22 mouse cellular contexts compared by ENCODE assay signal in the genomic region with DNA sequence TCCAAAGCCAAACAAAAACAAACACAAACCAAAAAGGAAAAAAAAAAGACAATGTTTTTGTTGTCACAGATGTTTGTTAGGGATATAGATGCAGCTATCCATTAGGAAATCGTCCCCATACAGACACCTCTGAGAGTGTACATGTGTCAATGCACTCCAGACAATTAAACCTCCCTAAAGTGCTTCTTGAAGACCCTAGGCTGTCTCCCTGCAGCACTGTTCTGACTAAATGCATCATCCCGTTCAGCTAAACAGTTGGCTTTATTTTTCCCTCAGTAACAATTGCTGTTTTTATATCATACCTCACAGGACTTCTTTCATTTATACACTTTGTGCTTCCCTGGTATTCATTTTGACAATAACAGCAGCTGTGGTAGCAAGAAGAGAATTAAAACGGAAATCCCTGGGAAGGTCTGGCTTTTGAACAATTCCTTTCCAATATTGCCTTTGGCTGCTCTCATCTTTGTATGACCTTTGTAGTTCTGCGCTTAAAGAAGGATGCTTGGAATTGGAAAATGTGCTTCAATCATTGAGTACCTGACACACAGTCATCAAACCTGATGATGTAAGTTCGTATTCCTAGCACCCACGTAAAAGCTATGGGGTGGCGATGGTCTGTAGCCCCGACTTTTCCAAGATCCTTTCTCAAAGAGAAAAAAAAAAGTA.
DNase-seq lines count a peak whose midpoint lies in the region; ATAC-seq and TF ChIP-seq lines count a peak whose summit lies in the region.
"Had no signal": no experiment of that assay in that cellular context is flagged by ENCODE, and none has a peak within 500 bp of the region (broad histone marks: within the 10 kb centered on the region; RNA-seq: fewer than 3 reads in every experiment).

No protein-coding gene starts in this region.

- no peak overlapping the region for H3K4me2 ChIP-seq in heart, embryonic 11.5 days
- no peak overlapping the region for H3K4me2 ChIP-seq in hindbrain, embryonic 15.5 days
- no peak overlapping the region for H3K4me2 ChIP-seq in hindbrain, embryonic 16.5 days (ENCODE audit: low read length)
- no peak overlapping the region for H3K4me2 ChIP-seq in heart, embryonic 16.5 days (ENCODE audit: low read depth, low read length)
- no peak overlapping the region for H3K4me2 ChIP-seq in midbrain, postnatal 0 days (ENCODE audit: low read depth, low read length, poor library complexity, severe bottlenecking)
- H3K4me2 ChIP-seq in forebrain, embryonic 13.5 days = no peak overlapping the region
- H3K4me2 ChIP-seq: forebrain, embryonic 12.5 days; liver, embryonic 11.5 days; stomach, embryonic 15.5 days had no signal

- H3K27ac ChIP-seq in heart, embryonic 10.5 days = peak overlapping the region; percentile 52; the same call in 1 of the 2 replicates
- no peak overlapping the region for H3K27ac ChIP-seq in heart, embryonic 11.5 days (ENCODE audit: low read depth, low read length)
- 0 out of 2 replicates have a peak overlapping the region, but pooled peaks have one; percentile 2 for H3K27ac ChIP-seq in hindbrain, embryonic 15.5 days (replicated peaks)
- H3K27ac ChIP-seq in hindbrain, embryonic 16.5 days (ENCODE audit: low read depth, low read length) = no peak overlapping the region
- H3K27ac ChIP-seq in heart, embryonic 16.5 days (ENCODE audit: low read length) = 0 out of 2 replicates have a peak overlapping the region, but pooled peaks have one; percentile 33
- H3K27ac ChIP-seq in midbrain, postnatal 0 days (ENCODE audit: low read depth, low read length) = no peak overlapping the region
- no peak overlapping the region for H3K27ac ChIP-seq in forebrain, embryonic 13.5 days
- H3K27ac ChIP-seq: forebrain, embryonic 12.5 days; left cerebral cortex, adult 2 months; stomach, embryonic 15.5 days had no signal

- no peak for ATAC-seq in heart, embryonic 11.5 days (replicated peaks; ENCODE audit: insufficient number of reproducible peaks, low FRiP score, low TSS enrichment)
- no peak for ATAC-seq in hindbrain, embryonic 15.5 days (ENCODE audit: low FRiP score, low read depth)
- no peak for ATAC-seq in hindbrain, embryonic 16.5 days
- no peak for ATAC-seq in heart, embryonic 16.5 days (replicated peaks; ENCODE audit: extremely low read depth, insufficient read depth, low FRiP score)
- ATAC-seq in midbrain, postnatal 0 days (ENCODE audit: low FRiP score) = no peak
- ATAC-seq in forebrain, embryonic 13.5 days = no peak
- ATAC-seq: inflammation-experienced regulatory T-cells, adult 6 months had no signal

- no peaks in the 10 kb centered on the region for H3K9me3 ChIP-seq in heart, embryonic 10.5 days
- H3K9me3 ChIP-seq in heart, embryonic 11.5 days (replicated peaks; ENCODE audit: control insufficient read depth, low read length) = no peaks in the 10 kb centered on the region
- no peaks in the 10 kb centered on the region for H3K9me3 ChIP-seq in hindbrain, embryonic 15.5 days
- H3K9me3 ChIP-seq in hindbrain, embryonic 16.5 days (ENCODE audit: control insufficient read depth, low read length) = no peaks in the 10 kb centered on the region
- no peaks in the 10 kb centered on the region for H3K9me3 ChIP-seq in heart, embryonic 16.5 days (replicated peaks; ENCODE audit: control insufficient read depth, low read length)
- no peaks in the 10 kb centered on the region for H3K9me3 ChIP-seq in midbrain, postnatal 0 days (ENCODE audit: low read length)
- no peaks in the 10 kb centered on the region for H3K9me3 ChIP-seq in forebrain, embryonic 13.5 days (replicated peaks)
- H3K9me3 ChIP-seq: forebrain, embryonic 12.5 days; stomach, embryonic 15.5 days had no signal

- peak; percentile 33 for DNase-seq in heart, embryonic 10.5 days (ENCODE audit: low spot score)
- peak; percentile 18 for DNase-seq in midbrain, postnatal 0 days (ENCODE audit: low spot score)
- DNase-seq: cerebellum, adult 2 months; cerebellum, postnatal 36 days; kidney, adult 2 months; kidney, postnatal 14 days; layer of hippocampus, adult 9-11 months; left cerebral cortex, postnatal 4 days; lung, adult 2 months; thymus, adult 2 months had no signal

- H3K9ac ChIP-seq in heart, embryonic 11.5 days (ENCODE audit: low read depth, low read length) = no peak overlapping the region
- H3K9ac ChIP-seq in hindbrain, embryonic 15.5 days = no peak overlapping the region
- H3K9ac ChIP-seq in hindbrain, embryonic 16.5 days (ENCODE audit: low read depth, low read length) = no peak overlapping the region
- no peak overlapping the region for H3K9ac ChIP-seq in heart, embryonic 16.5 days (ENCODE audit: low read length)
- no peak overlapping the region for H3K9ac ChIP-seq in midbrain, postnatal 0 days (replicated peaks; ENCODE audit: low read length, poor library complexity, severe bottlenecking)
- no peak overlapping the region for H3K9ac ChIP-seq in forebrain, embryonic 13.5 days
- H3K9ac ChIP-seq: forebrain, embryonic 12.5 days; stomach, embryonic 15.5 days had no signal

- TF ChIP-seq CTCF in midbrain, postnatal 0 days (IDR thresholded peaks at IDR 0.05) = no peak

- no peaks in the 10 kb centered on the region for H3K27me3 ChIP-seq in heart, embryonic 10.5 days (ENCODE audit: insufficient read depth, poor library complexity, severe bottlenecking)
- no peaks in the 10 kb centered on the region for H3K27me3 ChIP-seq in heart, embryonic 11.5 days (ENCODE audit: control insufficient read depth, insufficient read depth, low read length)
- no peaks in the 10 kb centered on the region for H3K27me3 ChIP-seq in hindbrain, embryonic 15.5 days
- H3K27me3 ChIP-seq in hindbrain, embryonic 16.5 days (replicated peaks; ENCODE audit: control insufficient read depth, insufficient read depth, low read length) = no peaks in the 10 kb centered on the region
- H3K27me3 ChIP-seq in heart, embryonic 16.5 days (ENCODE audit: control insufficient read depth, insufficient read depth, low read length) = no peaks in the 10 kb centered on the region
- no peaks in the 10 kb centered on the region for H3K27me3 ChIP-seq in midbrain, postnatal 0 days (ENCODE audit: insufficient read depth, low read length)
- no peaks in the 10 kb centered on the region for H3K27me3 ChIP-seq in forebrain, embryonic 13.5 days
- H3K27me3 ChIP-seq: CH12.LX; forebrain, embryonic 12.5 days; megakaryocyte, embryonic 14.5 days; stomach, embryonic 15.5 days had no signal

- no peaks in the 10 kb centered on the region for H3K36me3 ChIP-seq in heart, embryonic 10.5 days
- H3K36me3 ChIP-seq in heart, embryonic 11.5 days (ENCODE audit: control insufficient read depth, insufficient read depth, low read length) = no peaks in the 10 kb centered on the region
- no peaks in the 10 kb centered on the region for H3K36me3 ChIP-seq in hindbrain, embryonic 15.5 days
- H3K36me3 ChIP-seq in hindbrain, embryonic 16.5 days (ENCODE audit: control insufficient read depth, insufficient read depth, low read length) = no peaks in the 10 kb centered on the region
- H3K36me3 ChIP-seq in heart, embryonic 16.5 days (ENCODE audit: control insufficient read depth, insufficient read depth) = no peaks in the 10 kb centered on the region
- no peaks in the 10 kb centered on the region for H3K36me3 ChIP-seq in midbrain, postnatal 0 days (ENCODE audit: insufficient read depth, low read length)
- no peaks in the 10 kb centered on the region for H3K36me3 ChIP-seq in forebrain, embryonic 13.5 days (ENCODE audit: poor library complexity, severe bottlenecking)
- H3K36me3 ChIP-seq: forebrain, embryonic 12.5 days; stomach, embryonic 15.5 days had no signal

- peaks cover 10% of the 10 kb centered on the region; the same call in 1 of the 2 replicates for H3K4me1 ChIP-seq in heart, embryonic 10.5 days
- H3K4me1 ChIP-seq in heart, embryonic 11.5 days (ENCODE audit: control insufficient read depth, insufficient read depth, low read length) = no peaks in the 10 kb centered on the region
- H3K4me1 ChIP-seq in hindbrain, embryonic 15.5 days (replicated peaks) = 0 out of 2 replicates have a peak, but pooled peaks cover 9% of the 10 kb centered on the region
- no peaks in the 10 kb centered on the region for H3K4me1 ChIP-seq in hindbrain, embryonic 16.5 days (ENCODE audit: control insufficient read depth, insufficient read depth, low read depth, low read length)
- H3K4me1 ChIP-seq in heart, embryonic 16.5 days (ENCODE audit: control insufficient read depth, insufficient read depth, low read length) = peaks cover 2% of the 10 kb centered on the region; the same call in 1 of the 2 replicates
- H3K4me1 ChIP-seq in midbrain, postnatal 0 days (ENCODE audit: insufficient read depth, low read length) = no peaks in the 10 kb centered on the region
- H3K4me1 ChIP-seq in forebrain, embryonic 13.5 days = 0 out of 2 replicates have a peak, but pooled peaks cover 3% of the 10 kb centered on the region
- H3K4me1 ChIP-seq: stomach, embryonic 15.5 days had no signal

- WGBS in heart, embryonic 10.5 days = 69% methylated on average over 8 of the region's 8 CpGs
- 70% methylated on average over 8 of the region's 8 CpGs for WGBS in heart, embryonic 11.5 days (ENCODE audit: insufficient replicate concordance)
- 55% methylated on average over 8 of the region's 8 CpGs for WGBS in hindbrain, embryonic 15.5 days
- WGBS in hindbrain, embryonic 16.5 days = 56% methylated on average over 8 of the region's 8 CpGs
- WGBS in heart, embryonic 16.5 days = 66% methylated on average over 8 of the region's 8 CpGs
- WGBS in midbrain, postnatal 0 days = 52% methylated on average over 8 of the region's 8 CpGs
- WGBS in forebrain, embryonic 13.5 days = 65% methylated on average over 8 of the region's 8 CpGs

- H3K4me3 ChIP-seq in heart, embryonic 10.5 days = no peak overlapping the region
- no peak overlapping the region for H3K4me3 ChIP-seq in heart, embryonic 11.5 days (ENCODE audit: low read depth, low read length)
- H3K4me3 ChIP-seq in hindbrain, embryonic 15.5 days = no peak overlapping the region
- H3K4me3 ChIP-seq in hindbrain, embryonic 16.5 days (ENCODE audit: low read length) = no peak overlapping the region
- H3K4me3 ChIP-seq in heart, embryonic 16.5 days (ENCODE audit: low read length) = no peak overlapping the region
- H3K4me3 ChIP-seq in midbrain, postnatal 0 days (ENCODE audit: low read depth, low read length) = no peak overlapping the region
- no peak overlapping the region for H3K4me3 ChIP-seq in forebrain, embryonic 13.5 days
- H3K4me3 ChIP-seq: forebrain, embryonic 12.5 days; left cerebral cortex, adult 2 months; megakaryocyte, embryonic 14.5 days; stomach, embryonic 15.5 days had no signal

Comparison
In these comparisons a context has a peak if more than half of its experiments do, and no peak if none do; other contexts are left out.
1. H3K27ac ChIP-seq: peak in heart, embryonic 10.5 days (single experiment), hindbrain, embryonic 15.5 days (single experiment) and heart, embryonic 16.5 days (single experiment); none in heart, embryonic 11.5 days (single experiment), hindbrain, embryonic 16.5 days (single experiment), midbrain, postnatal 0 days (single experiment) and forebrain, embryonic 13.5 days (single experiment).